Mouse (Mus musculus) right cerebral cortex, adult 18-20 months (tissue): ENCODE measurements around the gene Myzap.
"Not testable (repeated sequence)": the region's sequence is repeated elsewhere in the genome, so short reads cannot be mapped to it uniquely, and the experiment has no call there.

Experiments
- DNase-seq: peaks from one replicate; pipeline ENCODE4 v3.0.0; 2022; ENCODE audit warnings: mixed read lengths

Myzap gene

GRCm38 (mm10) chr9:71591938-71592548 is at the start of gene Myzap:
TSS of gene Myzap (minus strand) at chr9:71592360.
- peak; percentile 64 for DNase-seq

DNA sequence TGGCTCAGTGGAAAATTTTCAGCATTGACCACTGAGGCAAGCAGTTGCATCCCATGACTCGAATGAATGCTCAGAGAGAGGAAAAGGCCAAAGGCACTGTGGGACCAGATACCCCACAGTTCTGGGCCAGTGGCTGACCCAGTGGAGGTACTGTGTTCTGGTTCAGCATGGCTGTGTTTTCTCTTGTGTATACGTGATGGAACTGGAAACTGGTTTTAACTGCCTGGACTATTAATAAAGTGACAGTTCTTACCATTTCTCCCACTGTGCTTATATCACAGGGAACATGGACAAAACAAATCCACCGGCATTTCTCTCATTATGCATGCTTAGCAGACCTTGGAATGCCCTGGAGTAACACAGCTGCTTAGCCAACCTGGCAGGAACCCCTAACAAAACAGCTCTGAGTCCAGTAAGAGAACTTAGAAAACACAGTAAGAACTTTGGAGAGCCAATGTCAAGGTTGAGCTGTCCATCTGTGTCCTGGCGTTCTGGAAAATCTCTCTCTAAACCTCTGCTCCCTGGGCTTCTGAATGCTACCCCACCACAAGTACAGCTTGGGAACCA is 48.3 kb upstream of the Myzap start:
- DNase-seq: no peak

DNA sequence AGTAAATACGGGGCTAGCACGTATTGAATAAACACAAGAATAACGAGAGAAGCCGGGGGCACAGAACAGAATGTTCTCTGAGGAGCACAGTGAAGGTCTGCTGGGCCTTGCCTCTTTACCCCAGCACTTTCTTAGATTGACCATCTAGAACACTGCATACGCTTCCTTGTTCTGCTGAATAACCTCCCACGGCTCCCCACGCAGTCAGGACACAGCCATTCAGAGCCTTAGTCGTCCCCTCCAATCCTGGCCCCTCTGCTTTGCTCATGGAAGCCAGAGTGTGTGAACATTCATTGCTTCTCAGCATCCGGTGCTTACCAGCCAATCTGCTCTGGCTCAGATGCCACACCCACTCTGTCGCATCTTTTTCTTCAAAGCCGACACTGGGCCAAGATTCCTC is 46.0 kb upstream of the Myzap start:
- DNase-seq: no peak

- DNase-seq: no peak
Measured at GRCm38 (mm10) chr9:71636854-71637253, 44.7 kb upstream of the Myzap start.

DNA sequence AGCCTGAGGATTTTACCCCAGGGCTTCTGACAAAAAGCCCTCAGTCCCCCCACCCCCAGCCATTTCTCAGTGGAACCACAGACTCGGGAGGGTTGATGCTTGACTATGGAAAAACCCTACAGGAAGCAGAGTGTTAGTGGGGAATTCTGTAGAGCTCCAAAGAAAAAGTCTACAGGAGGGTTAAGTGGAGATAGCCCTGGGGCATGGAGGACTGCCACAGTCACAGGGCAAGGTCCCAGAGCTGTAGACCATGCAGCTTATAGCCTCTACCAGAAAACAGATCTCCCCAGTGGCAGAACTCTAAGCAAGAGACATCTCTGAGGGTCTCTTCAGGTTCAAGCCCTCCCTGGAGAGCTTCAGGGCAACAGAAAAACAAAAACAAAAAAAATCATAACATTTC is 43.5 kb upstream of the Myzap start:
- no peak for DNase-seq

DNA sequence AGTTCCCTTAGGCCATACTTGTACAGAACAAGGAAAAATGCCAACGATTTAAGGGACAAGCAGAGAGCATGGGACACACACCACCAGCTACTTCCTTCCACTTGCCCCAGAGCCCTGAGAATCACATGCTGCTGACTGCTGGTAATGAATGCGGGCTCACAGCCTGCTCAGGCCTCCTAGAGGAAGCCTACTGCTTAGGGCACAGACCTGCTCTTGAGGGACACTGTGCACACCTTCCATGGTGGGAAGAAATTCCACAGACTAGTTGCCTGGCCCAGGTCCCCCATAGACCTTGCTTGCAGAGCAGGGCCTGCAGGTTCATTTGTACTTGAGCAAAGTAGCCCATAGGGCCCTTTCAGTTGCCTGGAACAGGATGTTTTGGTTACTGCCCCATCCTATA is 42.8 kb upstream of the Myzap start:
- DNase-seq: no peak

GRCm38 (mm10) chr9:71628921-71629320 is 36.8 kb upstream of the Myzap start:
- no peak for DNase-seq

DNA sequence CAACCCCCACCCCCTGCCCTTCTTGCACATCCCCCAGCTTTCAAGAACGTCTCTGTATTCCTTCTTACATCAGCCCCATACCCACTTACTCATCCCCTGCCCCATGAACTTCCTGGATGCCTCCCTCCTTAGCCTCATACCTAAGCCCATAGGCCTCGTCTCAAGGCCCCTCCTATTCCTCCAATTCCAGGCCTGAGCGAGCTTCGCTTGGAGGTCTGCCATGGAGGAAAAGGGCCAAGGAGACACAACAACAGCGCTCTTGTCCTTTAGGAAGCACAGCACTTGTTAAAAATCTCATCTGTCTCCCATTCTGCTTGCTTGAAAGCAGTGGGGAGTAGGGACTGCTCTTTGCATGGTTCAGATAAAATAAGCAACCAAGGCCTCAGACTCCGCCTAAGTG is 36.1 kb upstream of the Myzap start:
- DNase-seq: no peak

DNA sequence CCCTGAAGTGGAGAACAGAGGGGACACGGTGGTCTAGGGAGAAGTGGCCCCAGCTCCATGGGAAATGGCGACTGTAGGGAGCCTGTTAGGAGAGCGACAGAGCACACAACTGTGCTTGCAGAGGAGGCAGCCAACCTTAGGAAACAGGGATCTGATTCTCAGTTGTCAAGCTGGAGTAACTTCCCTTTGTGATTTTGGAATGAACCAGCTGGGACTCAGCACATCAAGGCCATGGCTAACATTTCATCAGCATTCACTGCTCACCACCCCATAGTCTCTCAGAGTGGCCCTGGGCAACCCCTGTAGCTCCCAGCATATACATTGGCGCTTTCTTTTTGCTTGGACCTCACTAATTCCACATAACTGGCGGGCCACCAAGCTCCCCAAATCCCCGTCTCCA is 33.8 kb upstream of the Myzap start:
- DNase-seq: no peak

- DNase-seq: peak; percentile 33
Measured at GRCm38 (mm10) chr9:71624793-71625495, 32.8 kb upstream of the Myzap start.

GRCm38 (mm10) chr9:71623871-71624569 is 31.9 kb upstream of the Myzap start:
- no peak for DNase-seq

GRCm38 (mm10) chr9:71622593-71622992 is 30.4 kb upstream of the Myzap start:
- no peak for DNase-seq

GRCm38 (mm10) chr9:71621968-71622367 is 29.8 kb upstream of the Myzap start:
- DNase-seq: no peak

- not testable (repeated sequence) for DNase-seq
Measured at GRCm38 (mm10) chr9:71620116-71620515, 28.0 kb upstream of the Myzap start.

GRCm38 (mm10) chr9:71617363-71617762 is 25.2 kb upstream of the Myzap start:
- DNase-seq: no peak

DNA sequence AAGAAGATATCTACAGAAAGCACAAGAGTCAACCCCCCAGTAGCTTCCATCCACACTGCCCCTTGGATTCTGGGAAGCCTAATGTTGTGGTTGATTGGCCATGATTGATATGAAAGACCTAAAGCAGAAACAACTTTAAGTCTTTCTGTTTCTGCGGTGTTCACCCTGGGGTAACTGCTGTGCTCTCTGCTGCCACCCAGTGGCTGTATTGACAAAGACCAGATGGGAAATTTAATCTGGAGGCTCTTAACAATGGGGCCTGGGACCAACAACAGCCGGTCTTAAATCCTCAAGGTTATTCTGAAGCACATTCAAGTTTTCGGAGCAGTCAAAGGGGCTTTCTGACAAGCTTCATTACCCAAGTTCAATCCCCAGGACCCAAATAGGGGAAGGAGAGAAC is 24.0 kb upstream of the Myzap start:
- peak; percentile 54 for DNase-seq

GRCm38 (mm10) chr9:71614643-71615042 is 22.5 kb upstream of the Myzap start:
- DNase-seq: no peak

- DNase-seq: no peak
Measured at GRCm38 (mm10) chr9:71612981-71613380, 20.8 kb upstream of the Myzap start.

- DNase-seq: no peak
Measured at GRCm38 (mm10) chr9:71611876-71612275, 19.7 kb upstream of the Myzap start.

GRCm38 (mm10) chr9:71609010-71609409 is 16.9 kb upstream of the Myzap start:
- no peak for DNase-seq

DNA sequence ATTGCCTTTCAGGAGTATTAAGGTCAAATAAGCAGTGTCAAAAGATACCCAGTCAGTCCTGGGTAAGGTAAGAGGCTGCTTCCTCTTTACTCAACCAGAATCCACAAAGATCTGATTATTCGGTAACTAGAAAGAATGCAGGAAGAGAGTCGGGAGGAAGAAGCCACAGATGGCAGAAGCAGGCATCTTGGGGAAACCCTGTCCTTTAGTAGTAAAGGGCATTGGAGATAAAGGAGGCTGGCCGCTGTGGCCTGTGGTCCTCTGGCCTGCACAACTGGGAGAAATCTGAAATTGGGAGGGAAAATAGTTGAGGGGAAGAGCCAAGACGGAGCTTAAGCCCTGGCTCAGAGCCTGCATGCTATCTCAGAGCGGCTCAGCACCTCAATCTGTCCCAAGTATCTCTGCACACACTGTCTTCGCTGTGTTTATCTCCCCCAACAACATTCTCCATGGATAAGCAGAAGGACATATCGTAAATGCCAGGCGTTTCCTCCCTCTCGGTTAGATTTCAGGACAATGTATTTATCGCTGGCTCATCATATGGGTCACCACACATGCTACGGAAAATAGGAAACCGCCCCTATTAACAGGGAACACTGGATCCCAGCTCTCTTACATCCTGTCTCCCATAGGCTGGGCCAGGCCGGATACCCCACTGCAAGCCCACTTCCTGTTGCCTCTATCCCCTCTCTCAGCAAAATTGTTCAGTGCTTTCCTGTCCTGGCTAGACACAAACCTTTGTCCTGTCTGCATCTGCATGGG is 14.3 kb upstream of the Myzap start:
- DNase-seq: no peak

DNA sequence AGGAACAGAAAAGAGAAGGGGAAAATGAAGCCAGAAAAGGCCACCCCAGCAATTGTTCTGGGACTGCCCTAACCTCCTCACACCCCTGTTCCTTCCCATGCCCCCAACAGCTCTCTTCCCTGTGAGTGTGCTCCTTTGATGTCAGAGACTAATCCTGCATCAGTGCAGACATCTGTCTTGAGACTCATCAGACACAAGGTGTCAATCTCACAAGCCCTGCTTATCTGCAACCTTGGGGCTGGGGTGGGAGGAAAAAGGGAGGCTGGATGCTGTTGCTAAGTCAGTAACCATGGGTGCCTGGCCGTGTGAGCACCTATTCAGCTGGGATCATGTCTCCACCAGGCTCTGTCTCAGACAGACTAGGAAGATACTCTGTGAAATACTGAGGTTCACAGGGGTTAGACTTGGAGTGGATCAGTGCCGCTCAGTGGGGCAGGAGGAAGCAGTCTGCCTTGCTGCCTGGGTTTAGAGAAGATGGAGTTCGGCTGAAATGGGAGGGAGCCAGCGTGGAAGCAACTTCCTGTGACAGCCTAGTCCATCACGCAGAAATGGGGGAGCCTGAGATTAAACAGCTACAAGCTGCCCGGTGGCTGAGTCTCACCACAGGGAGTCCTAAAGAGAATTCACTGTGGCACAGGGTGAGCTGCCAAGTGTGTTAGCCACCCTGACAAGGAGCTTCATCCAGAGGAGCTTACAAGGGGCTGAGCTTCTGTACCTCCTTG is 12.9 kb upstream of the Myzap start:
- DNase-seq: no peak
